Comparison of ENCODE assay signal across 8 mouse cellular contexts in the genomic region with DNA sequence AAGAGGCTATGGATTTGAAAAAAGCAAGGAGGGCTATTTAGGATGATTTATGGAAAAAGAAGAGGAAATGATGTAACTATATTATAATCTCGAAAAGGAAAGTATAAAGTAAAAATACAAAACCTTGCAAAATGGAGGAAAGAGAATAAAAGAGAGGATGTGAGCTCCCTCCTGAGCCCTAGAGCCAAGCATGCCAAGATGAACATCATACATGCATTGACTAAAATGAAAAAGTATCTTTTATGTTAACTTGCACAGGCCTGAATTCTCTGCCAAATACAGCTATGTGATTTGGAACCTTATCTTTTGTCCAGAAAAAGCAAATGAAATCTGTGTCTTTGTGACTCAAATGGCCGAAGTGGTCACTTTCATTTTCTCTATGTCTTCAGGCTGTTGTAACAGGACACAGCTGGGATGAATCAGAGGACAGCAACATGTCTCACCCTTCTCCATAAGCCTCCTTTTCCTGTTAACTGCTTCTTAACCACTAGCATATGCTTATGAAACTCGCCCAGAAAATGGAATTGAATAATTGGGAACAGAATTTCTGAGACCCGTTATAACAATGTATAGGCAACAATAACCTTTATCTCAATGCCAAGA. TPM values are rescaled to one million over a fixed set of nuclear protein-coding genes. Genes with fewer than 3 reads are reported as not detected.
DNase-seq lines count a peak whose midpoint lies in the region; TF ChIP-seq lines count a peak whose summit lies in the region.

No protein-coding gene starts in this region.

- DNase-seq in gastrocnemius, adult 2 months, result no peak
- no peak for DNase-seq in gastrocnemius, postnatal 14 days
- peak; percentile 76 for DNase-seq in NIH3T3 (ENCODE audit: low read depth)
- DNase-seq in heart, postnatal 4 days, result peak; percentile 17
- peak; percentile 59 for DNase-seq in lung, postnatal 25 days (ENCODE audit: low spot score)
- no peak for DNase-seq in natural killer cell, adult 2 months (ENCODE audit: low spot score in 2 of 2)
- DNase-seq in testis, postnatal 14 days (ENCODE audit: low spot score), result no peak
- DNase-seq in left cerebral cortex, postnatal 36 days (ENCODE audit: low spot score in 2 of 2), result no peak

- intact Hi-C loops in gastrocnemius, adult 2 months (cut with DNase I), result no loop called here
- intact Hi-C loops in gastrocnemius, postnatal 14 days (cut with DNase I; ENCODE audit: low total_unique reads), result no loop called here
- intact Hi-C loops in left cerebral cortex, postnatal 36 days (cut with DNase I), result no loop called here

- peak overlapping the region; percentile 46 for H3K27ac ChIP-seq in gastrocnemius, adult 2 months

- peak overlapping the region; percentile 53 for H3K4me3 ChIP-seq in gastrocnemius, adult 2 months

- TF ChIP-seq CTCF in gastrocnemius, adult 2 months (IDR thresholded peaks at IDR 0.05), result no peak

RNA-seq across cellular contexts. Expression of gene Ch25h, which starts 29.5 kb away (rescaled TPM):
- total RNA-seq in gastrocnemius, adult 2 months (2021), result not detected
- total RNA-seq in gastrocnemius, postnatal 14 days (2021), result not detected
- total RNA-seq in heart, postnatal 4 days (2021), result under 1 TPM; 0.32 to 0.45 TPM
- total RNA-seq in left cerebral cortex, postnatal 36 days (2021), result under 1 TPM; 0.62 to 0.77 TPM

Comparison
In these comparisons a context has a peak if more than half of its experiments do, and no peak if none do; other contexts are left out.
1. DNase-seq: peak in NIH3T3 (single experiment), heart, postnatal 4 days (single experiment) and lung, postnatal 25 days (single experiment); none in gastrocnemius, adult 2 months (single experiment), gastrocnemius, postnatal 14 days (single experiment), natural killer cell, adult 2 months (0 of 2), testis, postnatal 14 days (single experiment) and left cerebral cortex, postnatal 36 days (0 of 2).